Mouse (Mus musculus): ENCODE results near the gene Tln1. TPM values are rescaled to one million over a fixed set of nuclear protein-coding genes. Genes with fewer than 3 reads are reported as not detected.

Tln1 gene
- polyA plus RNA-seq, 2 experiments: 62.4 to 69.4 TPM

DNA sequence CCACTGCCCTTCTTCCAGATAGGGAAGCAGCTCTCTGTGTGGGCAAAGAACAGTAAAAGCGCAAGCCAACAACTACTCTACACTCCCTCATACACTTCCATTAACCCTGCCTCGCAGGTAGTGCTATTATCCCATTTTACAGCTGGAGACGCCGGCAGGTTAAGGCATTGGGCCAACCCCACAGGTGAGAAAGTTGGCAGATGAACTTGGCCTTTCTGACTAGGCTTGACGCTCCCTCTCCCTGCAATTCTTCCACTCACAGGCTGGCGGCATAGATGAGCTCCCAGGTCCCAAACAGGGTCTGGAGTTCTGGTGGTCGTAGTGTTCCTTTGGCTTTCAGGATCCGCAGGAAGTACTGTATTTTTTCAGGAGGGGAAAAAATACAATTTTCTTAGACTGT lies 63.5 kb downstream of the Tln1 start:
- no peak overlapping the region for H3K27ac ChIP-seq (replicated peaks; ENCODE audit: low read depth, low read length)
- H3K9me3 ChIP-seq (ENCODE audit: control insufficient read depth, low read length): no peaks in the 10 kb centered on the region
- H3K9ac ChIP-seq (ENCODE audit: low read depth, low read length, severe bottlenecking): peak overlapping the region; percentile 55
- peaks cover 26% of the 10 kb centered on the region for H3K36me3 ChIP-seq (ENCODE audit: control insufficient read depth, insufficient read depth, low read length)
- no peaks in the 10 kb centered on the region for H3K27me3 ChIP-seq (ENCODE audit: control insufficient read depth, insufficient read depth, low read length)
- TF ChIP-seq POLR2A (IDR thresholded peaks at IDR 0.05; ENCODE audit: borderline replicate concordance, extremely low read depth, insufficient read depth, insufficient read length): no peak
- 0 out of 2 replicates have a peak, but pooled peaks have one; percentile 62 for ATAC-seq (ENCODE audit: low FRiP score, low read depth)
- peak; percentile 65 for DNase-seq (ENCODE audit: low spot score)
- WGBS: 11% methylated on average over 8 of the region's 8 CpGs
- peak overlapping the region; percentile 56 for H3K4me3 ChIP-seq (replicated peaks; ENCODE audit: low read length)
- H3K4me2 ChIP-seq (replicated peaks; ENCODE audit: low read depth, low read length, severe bottlenecking): peak overlapping the region; percentile 68
- H3K4me1 ChIP-seq (ENCODE audit: control insufficient read depth, insufficient read depth, low read length): peaks cover 34% of the 10 kb centered on the region

GRCm38 (mm10) chr4:43497946-43498345 lies 64.5 kb downstream of the Tln1 start:
- Histone ChIP-seq H3K4me1 (ENCODE audit: control insufficient read depth, insufficient read depth, low read length) (peaks cover 35% of the 10 kb centered on the region), H3K9ac (ENCODE audit: low read depth, low read length, severe bottlenecking) (peak overlapping the region; percentile 22; the same call in 1 of the 2 replicates), H3K27me3 (ENCODE audit: control insufficient read depth, insufficient read depth, low read length) (no peaks in the 10 kb centered on the region), H3K4me2 (replicated peaks; ENCODE audit: low read depth, low read length, severe bottlenecking) (peak overlapping the region; percentile 68), H3K36me3 (ENCODE audit: control insufficient read depth, insufficient read depth, low read length) (peaks cover 26% of the 10 kb centered on the region), H3K9me3 (ENCODE audit: control insufficient read depth, low read length) (no peaks in the 10 kb centered on the region), H3K4me3 (replicated peaks; ENCODE audit: low read length) (peak overlapping the region; percentile 56), H3K27ac (replicated peaks; ENCODE audit: low read depth, low read length) (no peak overlapping the region)
- no peak for TF ChIP-seq POLR2A (IDR thresholded peaks at IDR 0.05; ENCODE audit: borderline replicate concordance, extremely low read depth, insufficient read depth, insufficient read length)
- ATAC-seq (ENCODE audit: low FRiP score, low read depth) (no peak), DNase-seq (ENCODE audit: low spot score) (no peak)
- WGBS: 66% methylated on average over 4 of the region's 4 CpGs

- Histone ChIP-seq H3K27ac (replicated peaks; ENCODE audit: low read depth, low read length) (no peak overlapping the region), H3K4me3 (replicated peaks; ENCODE audit: low read length) (no peak overlapping the region), H3K9me3 (ENCODE audit: control insufficient read depth, low read length) (no peaks in the 10 kb centered on the region), H3K36me3 (ENCODE audit: control insufficient read depth, insufficient read depth, low read length) (peaks cover 26% of the 10 kb centered on the region), H3K9ac (ENCODE audit: low read depth, low read length, severe bottlenecking) (no peak overlapping the region), H3K4me1 (ENCODE audit: control insufficient read depth, insufficient read depth, low read length) (peaks cover 35% of the 10 kb centered on the region), H3K27me3 (ENCODE audit: control insufficient read depth, insufficient read depth, low read length) (no peaks in the 10 kb centered on the region), H3K4me2 (replicated peaks; ENCODE audit: low read depth, low read length, severe bottlenecking) (no peak overlapping the region; the same call in 1 of the 2 replicates)
- 88% methylated on average over 8 of the region's 8 CpGs for WGBS
- DNase-seq (ENCODE audit: low spot score): no peak
- no peak for TF ChIP-seq POLR2A (IDR thresholded peaks at IDR 0.05; ENCODE audit: borderline replicate concordance, extremely low read depth, insufficient read depth, insufficient read length)
- ATAC-seq (ENCODE audit: low FRiP score, low read depth): no peak
Observed at GRCm38 (mm10) chr4:43497405-43497804, 65.1 kb downstream of the Tln1 start.

DNA sequence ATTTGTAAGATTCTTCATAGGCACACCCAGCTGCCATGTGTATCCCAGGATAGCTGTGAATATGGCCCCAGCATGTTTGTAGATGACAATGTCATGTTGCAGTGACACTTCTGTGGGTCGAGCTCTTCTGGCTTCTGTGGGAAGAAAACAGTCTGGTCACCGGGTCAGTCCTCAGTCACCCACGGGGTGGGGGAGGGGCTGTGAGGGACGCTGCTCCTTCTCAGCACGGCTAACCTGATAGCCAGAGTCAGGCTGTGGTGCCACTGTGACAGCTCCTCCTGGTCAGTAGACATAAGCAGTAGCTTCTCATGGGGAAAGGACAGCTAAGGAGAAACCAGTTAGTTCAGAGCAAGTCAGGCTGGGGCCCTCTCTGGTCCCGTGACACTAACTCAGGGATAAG lies 65.9 kb downstream of the Tln1 start:
- H3K36me3 ChIP-seq (ENCODE audit: control insufficient read depth, insufficient read depth, low read length): peaks cover 26% of the 10 kb centered on the region
- H3K4me2 ChIP-seq (replicated peaks; ENCODE audit: low read depth, low read length, severe bottlenecking): no peak overlapping the region
- DNase-seq (ENCODE audit: low spot score) (no peak), ATAC-seq (ENCODE audit: low FRiP score, low read depth) (no peak)
- no peak overlapping the region for H3K9ac ChIP-seq (ENCODE audit: low read depth, low read length, severe bottlenecking)
- no peaks in the 10 kb centered on the region for H3K9me3 ChIP-seq (ENCODE audit: control insufficient read depth, low read length)
- no peaks in the 10 kb centered on the region for H3K27me3 ChIP-seq (ENCODE audit: control insufficient read depth, insufficient read depth, low read length)
- TF ChIP-seq POLR2A (IDR thresholded peaks at IDR 0.05; ENCODE audit: borderline replicate concordance, extremely low read depth, insufficient read depth, insufficient read length): no peak
- peaks cover 33% of the 10 kb centered on the region for H3K4me1 ChIP-seq (ENCODE audit: control insufficient read depth, insufficient read depth, low read length)
- no peak overlapping the region for H3K4me3 ChIP-seq (replicated peaks; ENCODE audit: low read length)
- 70% methylated on average over 6 of the region's 6 CpGs for WGBS
- no peak overlapping the region for H3K27ac ChIP-seq (replicated peaks; ENCODE audit: low read depth, low read length)

DNA sequence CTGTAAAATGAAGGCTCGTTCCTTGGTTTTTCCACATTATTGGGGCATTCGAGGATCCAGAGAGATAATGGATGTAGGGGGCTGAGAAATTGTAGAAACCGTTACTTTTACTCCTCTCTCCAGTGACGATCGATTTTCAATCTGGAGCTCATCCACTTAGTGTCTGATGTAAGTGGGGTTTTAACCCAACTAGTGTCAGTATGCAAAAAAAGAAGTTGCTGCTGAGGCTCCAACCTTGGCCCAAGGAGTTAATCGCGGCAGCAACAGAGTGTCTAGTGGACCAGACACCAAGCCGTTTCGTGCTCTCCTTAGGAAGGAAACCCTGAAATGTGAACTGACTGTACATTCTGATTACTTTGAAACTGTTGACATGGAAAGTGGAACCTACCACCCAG lies 68.6 kb downstream of the Tln1 start:
- Histone ChIP-seq H3K9me3 (ENCODE audit: control insufficient read depth, low read length) (no peaks in the 10 kb centered on the region), H3K27me3 (ENCODE audit: control insufficient read depth, insufficient read depth, low read length) (no peaks in the 10 kb centered on the region), H3K9ac (ENCODE audit: low read depth, low read length, severe bottlenecking) (peak overlapping the region; percentile 63), H3K27ac (replicated peaks; ENCODE audit: low read depth, low read length) (peak overlapping the region; percentile 87), H3K4me2 (replicated peaks; ENCODE audit: low read depth, low read length, severe bottlenecking) (peak overlapping the region; percentile 73), H3K4me1 (ENCODE audit: control insufficient read depth, insufficient read depth, low read length) (peaks cover 24% of the 10 kb centered on the region), H3K36me3 (ENCODE audit: control insufficient read depth, insufficient read depth, low read length) (peaks cover 26% of the 10 kb centered on the region), H3K4me3 (replicated peaks; ENCODE audit: low read length) (peak overlapping the region; percentile 52)
- no peak for DNase-seq (ENCODE audit: low spot score)
- no peak for ATAC-seq (ENCODE audit: low FRiP score, low read depth)
- WGBS: 2% methylated on average over 9 of the region's 9 CpGs
- TF ChIP-seq POLR2A (IDR thresholded peaks at IDR 0.05; ENCODE audit: borderline replicate concordance, extremely low read depth, insufficient read depth, insufficient read length): no peak
